Mouse (Mus musculus) brain, embryonic 18.5 days (tissue): Measurements from ENCODE around the gene Mterf4.

ENCODE experiments used
- DNase-seq: peaks from one replicate; pipeline ENCODE4 v3.0.0-alpha.2; 2012; ENCODE audit warnings: low read depth, low spot score

Mterf4 gene

GRCm38 (mm10) chr1:93268246-93268645, 37.5 kb downstream of the Mterf4 start:
- DNase-seq: no peak

- DNase-seq: no peak
Measured at GRCm38 (mm10) chr1:93267207-93267606, 38.5 kb downstream of the Mterf4 start.

- no peak for DNase-seq
Measured at GRCm38 (mm10) chr1:93257560-93257959, 48.2 kb downstream of the Mterf4 start.

GRCm38 (mm10) chr1:93255761-93256160, 50.0 kb downstream of the Mterf4 start:
- no peak for DNase-seq

GRCm38 (mm10) chr1:93252586-93252985, 53.1 kb downstream of the Mterf4 start:
- DNase-seq: no peak
